Mouse (Mus musculus): ENCODE results near the gene Ms4a6d. TPM values are rescaled to one million over a fixed set of nuclear protein-coding genes. Genes with fewer than 3 reads are reported as not detected.

Gene Ms4a6d
- 2.8 and 4.5 TPM in 2 replicates for polyA plus RNA-seq (2014; fragmentation: Nextera tagmentation; extraction: Ambion mirVana)

- Histone ChIP-seq H3K4me3 (ENCODE audit: low read depth, low read length) (no peak within 1 kb of the TSS), H3K27me3 (ENCODE audit: control insufficient read depth, insufficient read depth, low read length) (no peaks in the 10 kb centered on the region), H3K9me3 (ENCODE audit: control insufficient read depth, low read length) (no peaks in the 10 kb centered on the region), H3K4me1 (ENCODE audit: control insufficient read depth, insufficient read depth, low read length) (no peaks in the 10 kb centered on the region), H3K27ac (ENCODE audit: low read depth, low read length) (no peak within 1 kb of the TSS), H3K4me2 (no peak within 1 kb of the TSS), H3K36me3 (ENCODE audit: control insufficient read depth, insufficient read depth, low read length) (no peaks in the 10 kb centered on the region), H3K9ac (ENCODE audit: low read length) (no peak within 1 kb of the TSS)
- DNase-seq (ENCODE audit: low spot score, missing footprints) (no peak), ATAC-seq (ENCODE audit: low FRiP score) (no peak)
- 82% methylated on average over 2 of the region's 2 CpGs for WGBS
Measured at GRCm38 (mm10) chr19:11604603-11605002, at the start of gene Ms4a6d. Gene Ms4a6d (minus strand): TSS chr19:11604849.

GRCm38 (mm10) chr19:11649564-11649963 lies 44.9 kb upstream of the Ms4a6d start:
- no peak overlapping the region for H3K27ac ChIP-seq (ENCODE audit: low read depth, low read length)
- H3K4me1 ChIP-seq (ENCODE audit: control insufficient read depth, insufficient read depth, low read length): no peaks in the 10 kb centered on the region
- ATAC-seq (ENCODE audit: low FRiP score): no peak
- H3K9me3 ChIP-seq (ENCODE audit: control insufficient read depth, low read length): no peaks in the 10 kb centered on the region
- H3K9ac ChIP-seq (ENCODE audit: low read length): no peak overlapping the region
- no peak for DNase-seq (ENCODE audit: low spot score, missing footprints)
- H3K4me2 ChIP-seq: no peak overlapping the region
- no peaks in the 10 kb centered on the region for H3K27me3 ChIP-seq (ENCODE audit: control insufficient read depth, insufficient read depth, low read length)
- H3K4me3 ChIP-seq (ENCODE audit: low read depth, low read length): no peak overlapping the region
- no peaks in the 10 kb centered on the region for H3K36me3 ChIP-seq (ENCODE audit: control insufficient read depth, insufficient read depth, low read length)
- WGBS: 86% methylated on average over 4 of the region's 4 CpGs

GRCm38 (mm10) chr19:11646166-11646565 lies 41.5 kb upstream of the Ms4a6d start:
- Histone ChIP-seq H3K27ac (ENCODE audit: low read depth, low read length) (no peak overlapping the region), H3K27me3 (ENCODE audit: control insufficient read depth, insufficient read depth, low read length) (no peaks in the 10 kb centered on the region), H3K4me3 (ENCODE audit: low read depth, low read length) (no peak overlapping the region), H3K36me3 (ENCODE audit: control insufficient read depth, insufficient read depth, low read length) (no peaks in the 10 kb centered on the region), H3K9ac (ENCODE audit: low read length) (no peak overlapping the region), H3K9me3 (ENCODE audit: control insufficient read depth, low read length) (no peaks in the 10 kb centered on the region), H3K4me1 (ENCODE audit: control insufficient read depth, insufficient read depth, low read length) (no peaks in the 10 kb centered on the region), H3K4me2 (no peak overlapping the region)
- 70% methylated on average over 3 of the region's 3 CpGs for WGBS
- no peak for DNase-seq (ENCODE audit: low spot score, missing footprints)
- ATAC-seq (ENCODE audit: low FRiP score): no peak

- no peaks in the 10 kb centered on the region for H3K27me3 ChIP-seq (ENCODE audit: control insufficient read depth, insufficient read depth, low read length)
- H3K27ac ChIP-seq (ENCODE audit: low read depth, low read length): no peak within 1 kb of the TSS
- no peaks in the 10 kb centered on the region for H3K4me1 ChIP-seq (ENCODE audit: control insufficient read depth, insufficient read depth, low read length)
- H3K9ac ChIP-seq (ENCODE audit: low read length): no peak within 1 kb of the TSS
- H3K36me3 ChIP-seq (ENCODE audit: control insufficient read depth, insufficient read depth, low read length): no peaks in the 10 kb centered on the region
- DNase-seq (ENCODE audit: low spot score, missing footprints): no peak
- WGBS: 77% methylated on average over 1 of the region's 1 CpGs
- no peak for ATAC-seq (ENCODE audit: low FRiP score)
- no peak within 1 kb of the TSS for H3K4me3 ChIP-seq (ENCODE audit: low read depth, low read length)
- H3K4me2 ChIP-seq: no peak within 1 kb of the TSS
- H3K9me3 ChIP-seq (ENCODE audit: control insufficient read depth, low read length): no peaks in the 10 kb centered on the region
Measured at GRCm38 (mm10) chr19:11640732-11641131, 36.1 kb upstream of the Ms4a6d start, which contains the start of gene Ms4a3. Gene Ms4a3 (minus strand): TSS chr19:11640851.

GRCm38 (mm10) chr19:11639038-11639437 lies 34.4 kb upstream of the Ms4a6d start:
- no peak overlapping the region for H3K9ac ChIP-seq (ENCODE audit: low read length)
- H3K9me3 ChIP-seq (ENCODE audit: control insufficient read depth, low read length): no peaks in the 10 kb centered on the region
- no peaks in the 10 kb centered on the region for H3K36me3 ChIP-seq (ENCODE audit: control insufficient read depth, insufficient read depth, low read length)
- H3K4me3 ChIP-seq (ENCODE audit: low read depth, low read length): no peak overlapping the region
- no peaks in the 10 kb centered on the region for H3K27me3 ChIP-seq (ENCODE audit: control insufficient read depth, insufficient read depth, low read length)
- ATAC-seq (ENCODE audit: low FRiP score): no peak
- H3K4me2 ChIP-seq: no peak overlapping the region
- DNase-seq (ENCODE audit: low spot score, missing footprints): no peak
- H3K27ac ChIP-seq (ENCODE audit: low read depth, low read length): no peak overlapping the region
- WGBS: 84% methylated on average over 4 of the region's 4 CpGs
- no peaks in the 10 kb centered on the region for H3K4me1 ChIP-seq (ENCODE audit: control insufficient read depth, insufficient read depth, low read length)

GRCm38 (mm10) chr19:11635572-11635971 lies 30.9 kb upstream of the Ms4a6d start:
- Histone ChIP-seq H3K4me2 (no peak overlapping the region), H3K9ac (ENCODE audit: low read length) (no peak overlapping the region), H3K27ac (ENCODE audit: low read depth, low read length) (no peak overlapping the region), H3K36me3 (ENCODE audit: control insufficient read depth, insufficient read depth, low read length) (no peaks in the 10 kb centered on the region), H3K4me3 (ENCODE audit: low read depth, low read length) (no peak overlapping the region), H3K9me3 (ENCODE audit: control insufficient read depth, low read length) (no peaks in the 10 kb centered on the region), H3K27me3 (ENCODE audit: control insufficient read depth, insufficient read depth, low read length) (no peaks in the 10 kb centered on the region), H3K4me1 (ENCODE audit: control insufficient read depth, insufficient read depth, low read length) (no peaks in the 10 kb centered on the region)
- no peak for DNase-seq (ENCODE audit: low spot score, missing footprints)
- no peak for ATAC-seq (ENCODE audit: low FRiP score)
- WGBS: 86% methylated on average over 5 of the region's 5 CpGs

- ATAC-seq (ENCODE audit: low FRiP score): no peak
Measured at GRCm38 (mm10) chr19:11634330-11634729, 29.7 kb upstream of the Ms4a6d start.

GRCm38 (mm10) chr19:11633732-11634131 lies 29.1 kb upstream of the Ms4a6d start:
- no peaks in the 10 kb centered on the region for H3K4me1 ChIP-seq (ENCODE audit: control insufficient read depth, insufficient read depth, low read length)
- H3K27me3 ChIP-seq (ENCODE audit: control insufficient read depth, insufficient read depth, low read length): no peaks in the 10 kb centered on the region
- H3K4me2 ChIP-seq: no peak overlapping the region
- H3K4me3 ChIP-seq (ENCODE audit: low read depth, low read length): no peak overlapping the region
- no peak for ATAC-seq (ENCODE audit: low FRiP score)
- no peaks in the 10 kb centered on the region for H3K36me3 ChIP-seq (ENCODE audit: control insufficient read depth, insufficient read depth, low read length)
- DNase-seq (ENCODE audit: low spot score, missing footprints): no peak
- no peak overlapping the region for H3K27ac ChIP-seq (ENCODE audit: low read depth, low read length)
- no peak overlapping the region for H3K9ac ChIP-seq (ENCODE audit: low read length)
- WGBS: 91% methylated on average over 1 of the region's 1 CpGs
- H3K9me3 ChIP-seq (ENCODE audit: control insufficient read depth, low read length): no peaks in the 10 kb centered on the region

More at GRCm38 (mm10) chr19:11634330-11634729, 29.7 kb upstream of the Ms4a6d start:
- Histone ChIP-seq H3K4me3 (ENCODE audit: low read depth, low read length) (no peak overlapping the region), H3K27me3 (ENCODE audit: control insufficient read depth, insufficient read depth, low read length) (no peaks in the 10 kb centered on the region), H3K4me1 (ENCODE audit: control insufficient read depth, insufficient read depth, low read length) (no peaks in the 10 kb centered on the region), H3K9me3 (ENCODE audit: control insufficient read depth, low read length) (no peaks in the 10 kb centered on the region), H3K4me2 (no peak overlapping the region), H3K36me3 (ENCODE audit: control insufficient read depth, insufficient read depth, low read length) (no peaks in the 10 kb centered on the region), H3K9ac (ENCODE audit: low read length) (no peak overlapping the region), H3K27ac (ENCODE audit: low read depth, low read length) (no peak overlapping the region)
- WGBS: 84% methylated on average over 2 of the region's 2 CpGs
- DNase-seq (ENCODE audit: low spot score, missing footprints): no peak

GRCm38 (mm10) chr19:11625231-11625630 lies 20.6 kb upstream of the Ms4a6d start:
- Histone ChIP-seq H3K4me2 (no peak overlapping the region), H3K27me3 (ENCODE audit: control insufficient read depth, insufficient read depth, low read length) (no peaks in the 10 kb centered on the region), H3K9me3 (ENCODE audit: control insufficient read depth, low read length) (no peaks in the 10 kb centered on the region), H3K4me3 (ENCODE audit: low read depth, low read length) (no peak overlapping the region), H3K27ac (ENCODE audit: low read depth, low read length) (no peak overlapping the region), H3K9ac (ENCODE audit: low read length) (no peak overlapping the region), H3K4me1 (ENCODE audit: control insufficient read depth, insufficient read depth, low read length) (no peaks in the 10 kb centered on the region), H3K36me3 (ENCODE audit: control insufficient read depth, insufficient read depth, low read length) (no peaks in the 10 kb centered on the region)
- no peak for DNase-seq (ENCODE audit: low spot score, missing footprints)
- WGBS: 90% methylated on average over 5 of the region's 5 CpGs
- no peak for ATAC-seq (ENCODE audit: low FRiP score)

GRCm38 (mm10) chr19:11624800-11625199 lies 20.2 kb upstream of the Ms4a6d start:
- no peak overlapping the region for H3K9ac ChIP-seq (ENCODE audit: low read length)
- ATAC-seq (ENCODE audit: low FRiP score) (no peak), DNase-seq (ENCODE audit: low spot score, missing footprints) (no peak)
- H3K27ac ChIP-seq (ENCODE audit: low read depth, low read length): no peak overlapping the region
- H3K4me1 ChIP-seq (ENCODE audit: control insufficient read depth, insufficient read depth, low read length): no peaks in the 10 kb centered on the region
- no peaks in the 10 kb centered on the region for H3K27me3 ChIP-seq (ENCODE audit: control insufficient read depth, insufficient read depth, low read length)
- no peaks in the 10 kb centered on the region for H3K36me3 ChIP-seq (ENCODE audit: control insufficient read depth, insufficient read depth, low read length)
- no peak overlapping the region for H3K4me2 ChIP-seq
- no peaks in the 10 kb centered on the region for H3K9me3 ChIP-seq (ENCODE audit: control insufficient read depth, low read length)
- no peak overlapping the region for H3K4me3 ChIP-seq (ENCODE audit: low read depth, low read length)
